Mouse (Mus musculus) granulocyte monocyte progenitor cell, adult 5-6 weeks (primary cell): ENCODE measurements around the gene Lexm. TPM values are rescaled to one million over a fixed set of nuclear protein-coding genes. Genes with fewer than 3 reads are reported as not detected.

Source experiments
- ATAC-seq: replicated peaks from 2 replicates; pipeline ENCODE4 v1.8.0; 2016; ENCODE audit warnings: mild to moderate bottlenecking, moderate TSS enrichment, inconsistent platforms; ENCODE audit not compliant: poor library complexity, severe bottlenecking
- total RNA-seq, 2 experiments: library from RNA; stranded (forward) in 1 of 2; stranded (reverse) in 1 of 2; fragments of 200-712, 200-1000 nt in 1 of 2; fragments of >200 nt in 1 of 2; fragmentation: Nextera tagmentation in 1 of 2; gene quantifications; 2 replicates each; pipeline ENCODE4 v1.2.3; 2014 to 2017

The Lexm gene
- total RNA-seq (2014; fragmentation: Nextera tagmentation) (not detected in 2 replicates), total RNA-seq (2017) (not detected in 2 replicates)

DNA sequence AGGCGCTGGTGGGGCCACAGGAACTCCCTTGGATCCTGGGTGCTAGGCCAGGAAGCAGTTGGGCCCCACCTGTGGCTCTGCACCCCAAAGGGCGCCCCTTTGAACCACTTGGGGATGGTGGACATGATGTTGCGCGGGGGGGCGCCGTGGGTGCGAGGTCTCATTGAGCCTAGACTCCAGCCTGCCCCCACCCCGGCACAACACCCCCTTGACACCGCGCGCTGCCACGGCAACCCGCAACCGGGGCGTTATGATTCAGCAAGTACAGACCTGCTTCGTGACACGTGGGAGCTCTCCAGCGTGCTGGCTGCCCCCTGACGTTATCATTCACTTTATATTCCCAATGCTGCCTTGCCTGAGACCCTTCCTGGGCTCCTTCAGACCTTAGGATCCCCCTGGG, at the start of gene Lexm:
TSS of gene Lexm (minus strand) at position 186 of the 400 bp plus-strand sequence.
- ATAC-seq, result 0 out of 2 replicates have a peak, but pooled peaks have one; percentile 20

DNA sequence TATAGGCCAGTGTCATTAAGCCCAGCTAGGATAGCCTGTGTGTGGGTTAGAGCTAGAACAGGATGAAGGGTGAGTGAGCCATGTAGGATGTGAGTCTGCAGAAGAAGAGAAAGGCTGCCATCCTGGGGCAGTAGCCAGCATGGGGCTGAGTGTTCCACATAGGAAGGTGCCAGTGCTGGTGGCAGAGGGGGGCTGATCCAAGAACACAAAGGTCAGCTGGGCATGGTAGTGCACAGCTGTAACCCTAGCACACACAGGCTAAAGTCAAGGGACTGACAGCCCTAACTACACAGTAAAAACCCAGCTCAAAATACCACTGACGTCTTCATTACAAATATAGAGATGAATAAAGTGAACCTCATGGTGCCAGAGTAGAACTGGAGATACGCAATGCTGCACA, 49.5 kb upstream of the Lexm start:
- no peak for ATAC-seq

DNA sequence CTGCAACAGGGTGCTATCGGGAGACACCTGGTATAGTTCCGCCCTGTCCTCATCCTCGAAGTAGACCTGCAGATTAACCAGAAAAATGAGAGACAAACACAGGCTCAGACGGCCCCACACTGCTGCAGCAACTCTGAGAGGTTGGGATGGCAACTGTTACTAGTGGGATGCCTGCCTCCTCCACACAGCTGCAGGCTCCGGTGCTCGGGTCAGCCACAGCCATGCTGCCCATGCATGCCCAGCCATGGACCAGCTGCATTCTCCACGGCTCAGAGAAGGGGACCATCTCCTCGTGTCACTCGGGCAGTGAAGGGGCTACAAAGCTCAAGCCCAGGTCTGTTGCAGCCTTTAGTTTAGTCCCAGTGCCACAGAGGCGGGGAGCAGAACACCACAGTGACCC, 48.6 kb upstream of the Lexm start:
- ATAC-seq, result no peak

DNA sequence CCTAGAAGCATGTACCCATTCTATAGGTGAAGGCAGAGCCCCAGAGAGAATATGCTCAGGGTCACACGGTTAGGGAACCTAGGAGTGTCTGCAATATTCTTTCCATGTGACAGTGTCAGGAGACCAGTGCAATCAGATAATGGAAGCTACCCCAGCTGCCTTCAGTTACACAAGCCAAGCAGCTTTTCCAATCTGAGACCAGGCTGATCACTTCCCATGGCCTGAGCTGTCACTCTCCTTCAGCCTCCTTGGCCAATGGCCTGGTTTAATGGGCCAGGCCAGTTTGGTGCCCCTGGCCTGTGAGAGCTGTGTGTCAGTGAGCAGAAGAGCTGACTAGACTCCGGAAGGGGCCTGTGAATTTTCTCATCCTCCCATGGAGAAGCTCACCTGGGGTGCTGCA, 48.2 kb upstream of the Lexm start:
- no peak for ATAC-seq

DNA sequence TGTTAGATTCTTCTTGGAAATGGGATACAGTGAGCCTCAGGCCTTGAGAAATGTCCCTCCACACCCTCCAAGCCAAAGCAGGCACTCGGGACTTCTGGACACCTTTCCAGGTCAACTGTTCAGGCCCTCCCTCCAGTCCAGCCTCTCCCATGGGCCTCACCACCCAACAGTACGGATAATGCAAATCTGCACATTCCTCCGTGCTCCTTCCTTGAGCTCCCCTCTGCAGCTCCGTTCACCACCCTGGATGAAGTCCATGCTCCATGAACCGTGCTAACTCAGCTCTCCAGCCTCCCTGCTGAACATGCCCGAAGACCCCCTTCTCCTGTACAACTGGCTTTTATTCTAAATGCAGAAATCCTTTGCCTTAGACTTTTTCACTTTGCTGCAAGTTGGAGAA, 47.7 kb upstream of the Lexm start:
- ATAC-seq, result no peak

DNA sequence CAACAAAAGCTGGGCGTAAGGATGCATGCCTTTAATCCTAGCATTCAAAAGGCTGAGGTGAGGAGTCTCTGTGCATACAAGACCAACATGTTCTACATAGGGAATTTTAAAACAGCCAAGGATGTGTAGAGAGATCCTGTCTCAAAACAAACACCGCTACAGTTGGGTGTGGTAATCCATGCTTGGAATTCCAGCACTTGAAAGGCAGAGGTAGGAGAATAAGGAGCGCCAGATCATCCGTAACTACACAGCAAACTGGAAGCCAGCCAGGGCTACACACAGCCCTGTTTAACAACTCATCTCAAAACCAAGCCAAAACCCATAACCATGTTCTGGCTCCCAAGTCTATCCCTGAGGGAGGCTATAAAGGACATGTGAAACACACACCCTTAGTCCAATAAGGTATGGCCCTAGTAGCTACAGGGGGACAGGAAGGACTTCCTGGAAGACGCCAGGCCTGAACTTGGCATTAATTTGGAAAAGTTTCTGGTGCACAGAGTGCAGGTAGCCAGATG, 47.0 kb upstream of the Lexm start:
- no peak for ATAC-seq

DNA sequence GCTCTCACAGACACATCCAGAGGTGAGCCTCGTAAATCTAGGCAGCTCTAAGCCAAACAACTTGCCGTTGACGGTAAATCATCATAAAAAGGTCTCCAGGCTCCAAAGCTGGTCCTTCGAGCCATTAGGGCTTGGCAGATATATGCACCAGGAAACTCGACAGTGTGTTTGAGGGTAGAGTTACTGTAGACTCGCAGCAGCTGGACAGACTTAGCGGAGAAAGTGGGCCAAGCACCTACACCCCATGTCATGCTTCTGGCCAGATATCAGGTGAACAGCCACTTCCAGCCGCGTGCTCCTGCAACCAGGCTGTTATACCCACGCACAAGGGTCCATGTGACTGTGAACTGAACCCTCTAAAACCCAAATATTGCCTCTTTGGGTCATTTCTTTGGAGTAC, 38.6 kb upstream of the Lexm start:
- no peak for ATAC-seq

DNA sequence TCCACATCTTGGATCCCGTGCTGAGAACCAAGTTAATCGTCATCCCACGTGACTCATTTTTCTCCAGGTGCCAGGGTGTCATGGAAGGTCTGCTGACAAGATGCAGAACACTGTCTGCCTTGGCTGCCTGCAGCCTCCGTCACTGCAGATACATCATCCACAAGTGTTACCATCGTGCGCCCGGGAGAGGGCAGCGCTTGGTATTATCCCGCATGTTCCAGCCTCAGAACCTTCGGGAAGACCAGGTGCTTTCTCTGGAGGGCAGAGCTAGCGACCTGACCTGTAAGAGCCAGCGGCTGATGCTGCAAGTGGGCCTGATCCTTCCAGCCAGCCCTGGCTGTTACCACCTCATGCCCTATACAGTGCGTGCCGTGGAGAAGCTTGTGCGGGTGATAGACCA, 36.0 kb upstream of the Lexm start:
- ATAC-seq, result no peak

DNA sequence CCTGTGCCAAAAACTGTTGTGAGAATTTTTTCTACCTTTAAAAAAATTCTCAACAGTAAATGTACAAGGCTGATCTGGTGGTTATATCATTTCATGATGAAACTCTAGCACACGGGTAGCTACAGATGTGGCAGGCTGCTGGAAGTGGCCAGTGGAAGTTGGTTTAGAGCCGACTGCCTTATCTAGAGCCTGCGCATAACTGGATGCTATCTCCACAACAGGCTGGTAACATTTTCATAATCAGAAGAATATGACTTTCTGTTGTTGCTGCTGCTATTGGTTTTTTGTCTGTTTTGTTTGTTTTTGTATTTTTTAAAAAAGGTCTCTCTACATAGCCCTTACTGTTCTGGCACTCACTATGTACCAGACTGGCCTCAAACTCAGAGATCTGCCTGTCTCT, 35.5 kb upstream of the Lexm start:
- ATAC-seq, result no peak

DNA sequence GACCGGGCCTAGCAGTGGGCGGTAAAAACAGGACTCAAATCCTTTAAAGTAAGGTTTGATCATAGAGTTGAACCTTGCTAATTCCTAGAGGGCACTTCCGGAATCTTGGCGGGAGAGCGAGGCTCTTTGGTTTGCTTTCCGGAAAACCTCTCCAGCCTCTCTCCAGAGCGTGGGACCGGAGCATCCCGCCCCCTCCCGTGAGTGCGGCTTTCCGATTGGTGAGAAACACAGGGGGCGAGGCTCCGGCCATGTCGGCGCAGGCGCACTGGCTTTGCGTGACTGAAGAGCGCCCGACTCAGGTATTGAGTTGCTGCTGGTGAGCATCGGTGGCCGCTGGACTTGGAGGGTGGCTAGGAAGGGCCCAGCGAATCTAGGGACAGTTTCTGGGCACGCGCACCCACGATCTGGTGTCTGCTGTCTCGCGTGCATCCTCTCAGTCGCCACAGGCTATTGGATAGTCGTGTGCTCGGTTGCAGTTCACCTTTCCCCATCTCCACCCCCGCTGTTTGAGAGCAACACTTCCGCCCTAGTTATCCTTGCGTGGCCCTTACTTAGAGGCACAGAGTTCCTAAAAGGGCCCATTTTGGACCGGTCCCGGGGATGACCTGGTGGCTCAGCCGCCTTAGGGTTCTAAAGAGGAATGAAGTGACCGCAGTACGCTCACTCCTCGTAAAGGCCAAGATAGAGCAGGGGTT, 33.9 kb upstream of the Lexm start, which contains the start of gene Pars2:
TSS of gene Pars2 (plus strand) at position 237 of the 695 bp plus-strand sequence.
- ATAC-seq, result peak; percentile 98

DNA sequence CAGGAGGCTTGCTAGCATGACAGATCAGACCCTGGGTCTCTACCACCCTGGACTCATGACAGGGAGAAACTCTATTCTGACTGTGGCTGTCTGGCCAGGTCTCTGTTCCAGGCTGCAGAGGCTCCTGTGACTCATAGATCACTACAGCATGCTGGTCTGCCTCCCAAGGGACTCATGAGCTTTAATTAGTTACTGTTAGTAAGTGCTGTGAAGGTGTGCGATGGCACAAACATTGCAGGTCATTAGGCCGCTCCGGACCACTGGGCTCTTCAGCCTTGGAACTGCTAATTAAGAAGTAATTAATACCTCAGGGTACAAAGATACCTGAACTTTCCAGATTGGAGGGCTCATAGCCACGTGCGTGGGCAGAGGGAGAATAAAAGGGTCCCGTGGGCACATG, 30.1 kb upstream of the Lexm start:
- ATAC-seq, result no peak

DNA sequence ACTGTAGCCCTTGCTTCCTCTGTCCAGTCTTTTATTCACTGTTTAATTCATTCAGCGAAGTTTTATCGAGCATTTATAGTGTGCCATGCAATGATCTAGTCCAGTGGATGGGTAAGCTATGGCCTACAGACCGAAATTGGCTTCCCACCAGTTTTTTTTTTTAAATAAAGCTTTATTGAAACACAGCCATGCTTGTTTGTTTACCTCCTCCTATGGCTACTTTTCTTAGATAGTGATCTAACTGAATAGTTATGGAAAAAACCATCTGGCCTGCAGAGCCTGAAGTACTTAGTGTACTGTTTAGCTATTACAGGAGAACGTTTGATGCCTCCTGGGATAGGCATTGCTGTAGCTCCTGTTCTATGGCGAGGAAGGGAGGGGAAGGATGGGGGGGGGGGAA, 28.8 kb upstream of the Lexm start:
- no peak for ATAC-seq

DNA sequence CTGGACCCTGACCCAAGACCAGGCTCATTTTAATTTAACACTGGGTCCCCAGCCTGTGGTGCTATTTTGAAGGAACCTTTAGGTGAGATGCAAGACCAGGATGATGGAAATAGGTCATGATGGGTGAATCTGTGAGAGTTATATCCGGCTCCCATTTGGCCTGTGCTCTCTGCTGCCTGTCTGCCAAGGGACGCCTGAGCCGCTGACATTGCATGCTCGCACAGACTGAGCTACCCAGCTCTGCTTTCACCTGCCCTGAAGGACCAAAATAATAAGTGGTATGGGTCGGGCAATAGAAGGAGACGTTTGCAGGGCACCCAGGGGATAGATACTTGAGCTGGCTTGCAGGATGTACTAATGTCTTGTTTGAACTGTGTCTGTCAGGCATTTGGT, 27.2 kb upstream of the Lexm start:
- ATAC-seq, result no peak

DNA sequence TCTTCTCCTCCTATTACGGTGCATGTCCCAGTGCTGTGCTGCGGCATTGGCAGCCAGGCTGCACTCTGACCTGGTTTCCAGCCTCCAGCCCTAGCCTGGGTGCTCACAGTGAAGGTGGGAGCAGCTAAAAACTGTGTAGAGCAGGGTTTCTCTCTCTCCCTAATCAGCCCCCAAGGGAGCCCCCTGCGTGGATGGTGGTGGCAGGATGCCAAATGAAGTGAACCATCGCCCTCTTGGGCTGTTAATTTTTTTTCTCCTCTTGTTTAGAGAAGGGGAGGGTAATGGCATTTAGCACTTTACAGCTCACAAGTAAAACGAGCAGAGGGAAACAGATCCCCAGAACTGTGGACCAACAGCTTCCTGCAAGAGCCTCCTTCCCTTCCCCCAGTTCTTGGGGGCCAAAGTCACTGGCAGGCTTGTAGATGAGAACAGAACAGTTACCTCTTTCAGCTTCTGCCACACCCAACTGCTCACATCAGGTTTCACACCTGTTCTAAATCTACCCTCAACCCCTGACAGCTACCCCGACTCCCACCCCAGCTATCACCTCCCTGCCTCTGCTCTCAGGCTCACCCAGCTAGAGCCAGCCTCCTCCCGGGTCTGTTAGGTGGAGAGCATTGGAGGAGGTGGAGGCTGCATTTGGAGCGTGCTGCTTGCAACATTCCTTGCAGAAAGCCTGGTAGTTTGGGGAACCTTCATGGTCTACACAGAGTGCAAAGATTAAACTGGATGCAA, 26.6 kb upstream of the Lexm start:
- no peak for ATAC-seq

DNA sequence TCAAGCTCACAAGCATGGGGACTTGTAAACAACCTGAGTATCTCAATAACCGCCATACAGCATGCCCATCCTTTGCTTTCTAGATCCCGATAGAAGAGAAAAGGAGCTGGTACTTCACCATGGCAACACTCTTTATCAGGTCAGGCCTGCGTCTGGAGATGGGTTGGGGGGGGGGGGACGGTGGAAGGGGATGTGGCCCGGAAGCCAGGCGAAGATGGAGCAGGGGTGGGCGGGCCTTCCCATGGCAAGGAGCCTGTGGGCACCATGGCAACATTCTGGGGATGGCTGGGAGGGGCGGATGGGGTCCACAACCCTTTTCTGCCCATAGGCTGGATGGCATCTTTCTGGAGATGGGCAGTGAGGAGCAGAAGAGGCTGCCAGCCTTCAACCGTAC, 17.0 kb upstream of the Lexm start:
- ATAC-seq, result no peak

DNA sequence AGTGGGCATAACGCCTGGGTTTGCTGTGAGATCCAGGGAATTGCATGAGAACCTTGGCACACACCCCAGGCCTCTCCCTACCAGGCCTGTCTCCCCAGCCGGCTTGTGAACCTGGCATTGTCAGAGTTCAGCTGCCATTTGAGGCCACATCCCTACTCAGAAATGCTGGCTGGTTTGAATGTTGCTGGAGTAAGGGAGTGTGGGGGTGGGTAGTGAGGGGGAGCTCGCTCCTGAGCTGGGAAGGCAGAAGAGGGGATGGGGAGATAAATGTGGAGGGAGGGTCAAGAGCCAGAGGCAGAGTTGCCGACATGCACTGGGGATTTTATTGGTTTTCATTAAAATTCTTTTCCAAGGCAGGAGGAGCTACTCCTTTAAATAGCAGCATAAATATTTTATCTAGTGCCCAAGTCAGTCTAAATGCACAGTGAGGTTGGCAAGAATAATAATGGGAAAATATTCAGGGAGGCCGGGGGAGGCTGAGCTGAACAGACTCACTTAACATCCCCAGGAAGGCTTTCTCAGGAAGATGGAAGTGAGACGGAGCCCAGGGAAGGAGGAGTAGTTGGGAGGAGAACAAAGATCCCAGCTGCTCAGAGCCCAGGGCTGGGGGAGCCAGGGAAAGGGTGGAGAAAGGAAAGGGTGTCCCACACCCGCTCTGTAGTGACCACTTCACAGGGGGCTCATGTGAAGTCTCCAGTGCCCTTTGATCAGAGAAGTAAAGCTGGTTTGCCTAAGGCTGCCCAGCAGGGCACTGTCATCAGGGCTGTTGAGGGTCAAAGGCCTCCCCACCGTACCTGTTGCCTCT, 16.4 kb upstream of the Lexm start:
- ATAC-seq, result no peak

DNA sequence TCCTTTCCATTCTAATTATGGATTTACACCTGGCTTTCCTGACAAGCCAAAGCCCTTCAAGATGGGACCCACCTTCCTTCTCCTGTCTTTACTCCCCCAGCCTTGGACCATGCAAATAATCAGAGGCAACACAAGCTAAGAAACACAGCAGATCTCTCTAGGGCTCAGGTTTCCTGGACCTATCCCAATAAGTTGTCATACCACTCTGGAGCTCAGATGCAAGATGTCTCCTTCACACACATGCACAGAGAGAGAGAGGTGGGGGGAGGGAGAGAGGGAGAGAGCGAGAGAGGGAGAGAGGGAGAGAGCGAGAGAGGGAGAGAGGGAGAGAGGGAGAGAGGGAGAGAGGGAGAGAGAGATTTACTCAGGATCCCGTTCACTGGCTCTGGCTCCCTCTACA, 15.3 kb upstream of the Lexm start:
- ATAC-seq, result no peak

DNA sequence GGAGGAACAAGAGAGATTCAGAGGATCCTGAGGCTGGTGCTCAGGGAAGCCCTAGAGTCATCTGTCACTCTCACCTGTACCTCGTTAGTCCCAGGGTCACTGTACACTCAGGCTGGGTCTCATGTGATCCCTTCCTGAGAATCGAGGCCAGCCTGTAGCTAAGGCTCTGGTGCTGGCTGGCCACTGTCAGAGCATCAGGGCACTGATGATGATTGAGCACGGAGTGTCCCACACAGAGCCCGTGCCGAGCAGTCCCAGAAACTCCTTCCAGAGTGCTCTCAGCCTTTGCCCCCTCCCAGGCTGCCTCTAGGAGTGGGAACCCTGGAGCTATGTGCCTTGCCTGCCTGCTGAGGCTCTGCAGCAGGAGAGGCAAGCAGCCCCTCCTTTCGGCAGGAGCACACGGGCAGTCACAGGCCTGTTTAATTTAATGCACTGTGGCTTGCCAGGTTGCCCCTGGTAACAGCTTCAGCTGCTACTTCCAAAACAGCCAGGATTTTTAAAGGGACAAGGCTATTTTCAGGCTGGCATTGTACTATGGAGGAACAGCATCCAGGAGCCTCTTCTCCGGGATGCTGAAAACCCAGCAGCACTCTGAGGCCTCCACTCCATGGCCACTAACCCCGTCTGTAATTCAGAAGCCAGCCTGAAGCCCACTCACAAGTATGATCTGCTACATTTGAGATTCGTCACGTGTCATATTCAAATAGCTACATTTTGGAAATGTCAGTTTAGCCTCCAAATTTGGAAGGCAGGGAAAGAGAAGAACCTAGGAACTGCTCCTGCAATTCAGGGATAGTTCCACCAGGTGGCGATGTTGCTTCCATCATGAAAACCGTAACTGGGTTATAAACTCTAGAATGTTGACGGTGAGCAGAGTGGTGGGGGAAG, 13.5 kb upstream of the Lexm start:
- peak; percentile 58; the same call in 1 of the 2 replicates for ATAC-seq

DNA sequence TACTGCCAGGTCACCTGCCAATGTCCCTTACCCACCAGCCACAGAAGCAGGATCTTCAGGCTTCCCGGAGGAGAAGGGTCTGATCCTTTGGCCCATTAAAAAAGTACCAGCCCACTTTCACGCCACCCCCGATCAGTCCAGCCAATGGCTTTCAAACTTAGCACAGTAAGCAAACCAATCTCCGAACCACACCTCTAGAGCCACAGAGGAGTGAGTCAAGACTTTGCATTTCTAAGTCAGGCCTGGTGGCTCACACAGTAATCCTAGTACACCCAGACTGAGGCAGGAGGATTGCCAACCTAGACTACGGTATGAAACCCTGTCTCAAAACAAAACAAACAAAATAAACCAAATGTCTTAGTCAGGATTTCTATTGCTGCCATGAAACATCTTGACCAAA, 12.3 kb upstream of the Lexm start:
- ATAC-seq, result no peak
